Comparison of ENCODE assay signal across 26 mouse cellular contexts in the genomic region with DNA sequence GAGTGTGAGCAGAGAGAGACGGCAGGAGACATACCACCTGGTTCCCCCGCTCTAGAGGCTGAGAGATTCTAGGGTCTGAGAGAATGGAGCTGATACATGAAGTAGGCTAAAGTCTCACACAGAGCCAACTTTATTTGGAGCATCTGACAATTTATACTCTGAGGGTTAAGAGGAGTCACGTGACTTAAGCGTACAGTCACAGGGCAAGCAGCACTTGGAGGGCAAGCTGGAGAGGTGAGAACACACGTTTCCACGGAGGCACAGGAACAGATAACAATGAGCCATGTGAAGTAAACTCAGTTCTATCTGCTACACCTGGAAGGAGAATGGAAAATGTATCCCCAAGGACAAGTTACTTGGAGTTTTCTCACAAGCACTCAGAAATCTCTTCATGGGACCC. TPM values are rescaled to one million over a fixed set of nuclear protein-coding genes. Genes with fewer than 3 reads are reported as not detected.
DNase-seq lines count a peak whose midpoint lies in the region; ATAC-seq and TF ChIP-seq lines count a peak whose summit lies in the region.
"Had no signal": no experiment of that assay in that cellular context is flagged by ENCODE, and none has a peak within 500 bp of the region (broad histone marks: within the 10 kb centered on the region; RNA-seq: fewer than 3 reads in every experiment).

No protein-coding gene starts in this region.

- peaks cover 45% of the 10 kb centered on the region for H3K36me3 ChIP-seq in erythroblast, embryonic 14.5 days (ENCODE audit: control insufficient read depth)
- H3K36me3 ChIP-seq in testis, adult 2 months (ENCODE audit: control insufficient read depth, insufficient read depth, low read length): no peaks in the 10 kb centered on the region
- peaks cover 10% of the 10 kb centered on the region for H3K36me3 ChIP-seq in liver, embryonic 14.5 days (replicated peaks; ENCODE audit: control insufficient read depth, insufficient read depth, low read depth)
- peaks cover 7% of the 10 kb centered on the region; the same call in 1 of the 2 replicates for H3K36me3 ChIP-seq in liver, postnatal 0 days (replicated peaks; ENCODE audit: insufficient read depth, low read length)
- H3K36me3 ChIP-seq: forebrain, embryonic 12.5 days; heart, embryonic 15.5 days had no signal

- peak overlapping the region; percentile 37; the same call in 1 of the 2 replicates for H3K27ac ChIP-seq in testis, adult 2 months (ENCODE audit: control insufficient read depth, insufficient read depth, low read depth, low read length)
- H3K27ac ChIP-seq in liver, embryonic 14.5 days: peak overlapping the region; percentile 99
- H3K27ac ChIP-seq in liver, postnatal 0 days (ENCODE audit: low read depth): peak overlapping the region; percentile 90
- H3K27ac ChIP-seq: forebrain, embryonic 12.5 days; forebrain, embryonic 15.5 days; heart, embryonic 15.5 days; hindbrain, embryonic 10.5 days; hindbrain, embryonic 14.5 days; hindbrain, postnatal 0 days had no signal

- H3K4me3 ChIP-seq in erythroblast, embryonic 14.5 days (replicated peaks): peak overlapping the region; percentile 38
- H3K4me3 ChIP-seq in testis, adult 2 months (ENCODE audit: control insufficient read depth, low read depth, low read length): no peak overlapping the region
- no peak overlapping the region for H3K4me3 ChIP-seq in liver, embryonic 14.5 days (ENCODE audit: insufficient read depth in 1 of 2, low read depth in 2 of 2, low read length in 2 of 2)
- H3K4me3 ChIP-seq in liver, postnatal 0 days (ENCODE audit: low read depth, low read length): no peak overlapping the region
- H3K4me3 ChIP-seq: forebrain, embryonic 12.5 days; forebrain, embryonic 15.5 days; heart, embryonic 12.5 days; heart, embryonic 15.5 days; hindbrain, embryonic 10.5 days had no signal

- WGBS in liver, embryonic 14.5 days (ENCODE audit: insufficient replicate concordance): 60% methylated on average over 6 of the region's 6 CpGs
- 70% methylated on average over 6 of the region's 6 CpGs for WGBS in liver, postnatal 0 days (ENCODE audit: insufficient replicate concordance)

- ATAC-seq in erythroblast, adult 5-6 weeks (replicated peaks; ENCODE audit: low FRiP score, poor library complexity, severe bottlenecking): no peak
- no peak for ATAC-seq in liver, embryonic 14.5 days (ENCODE audit: insufficient read depth)
- ATAC-seq in liver, postnatal 0 days: no peak
- ATAC-seq: forebrain, embryonic 15.5 days; hindbrain, postnatal 0 days; Patski had no signal

- no peaks in the 10 kb centered on the region for H3K27me3 ChIP-seq in erythroblast, embryonic 14.5 days (ENCODE audit: control insufficient read depth)
- no peaks in the 10 kb centered on the region for H3K27me3 ChIP-seq in testis, adult 2 months (ENCODE audit: control insufficient read depth, insufficient read depth, low read length)
- no peaks in the 10 kb centered on the region for H3K27me3 ChIP-seq in liver, embryonic 14.5 days (ENCODE audit: control insufficient read depth, insufficient read depth, low read length)
- no peaks in the 10 kb centered on the region for H3K27me3 ChIP-seq in liver, postnatal 0 days (ENCODE audit: insufficient read depth, low read length)
- H3K27me3 ChIP-seq: forebrain, embryonic 12.5 days; forebrain, embryonic 15.5 days; heart, embryonic 12.5 days; heart, embryonic 15.5 days; Patski had no signal

- no peak for TF ChIP-seq EP300 in liver, embryonic 14.5 days (IDR thresholded peaks at IDR 0.05; ENCODE audit: low read depth)
- no peak for TF ChIP-seq EP300 in liver, postnatal 0 days (IDR thresholded peaks at IDR 0.05; ENCODE audit: low read depth)

- H3K4me1 ChIP-seq in erythroblast, embryonic 14.5 days (ENCODE audit: control insufficient read depth): peaks cover 83% of the 10 kb centered on the region
- peaks cover 4% of the 10 kb centered on the region; the same call in 1 of the 2 replicates for H3K4me1 ChIP-seq in testis, adult 2 months (ENCODE audit: control insufficient read depth, insufficient read depth, low read length)
- H3K4me1 ChIP-seq in liver, embryonic 14.5 days (replicated peaks; ENCODE audit: control insufficient read depth in 2 of 2, insufficient read depth in 2 of 2, low read length in 1 of 2): peaks cover 61 to 62% of the 10 kb centered on the region in 2 experiments
- H3K4me1 ChIP-seq in liver, postnatal 0 days (ENCODE audit: insufficient read depth): peaks cover 53% of the 10 kb centered on the region

- TF ChIP-seq POLR2A in testis, adult 2 months (IDR thresholded peaks at IDR 0.05; ENCODE audit: control insufficient read depth, low read depth, low read length): peak; percentile 30; the same call in 1 of the 2 replicates

- H3K9ac ChIP-seq in liver, embryonic 14.5 days (replicated peaks): peak overlapping the region; percentile 59
- H3K9ac ChIP-seq in liver, postnatal 0 days (replicated peaks): no peak overlapping the region
- H3K9ac ChIP-seq: forebrain, embryonic 12.5 days; forebrain, embryonic 15.5 days; heart, embryonic 12.5 days; heart, embryonic 15.5 days; hindbrain, embryonic 14.5 days had no signal

- no peak for DNase-seq in testis, postnatal 10 days (ENCODE audit: low spot score)
- DNase-seq in liver, embryonic 14.5 days (ENCODE audit: low read depth in 3 of 3, low spot score in 3 of 3): no peak
- DNase-seq in liver, postnatal 0 days: peak; percentile 5
- DNase-seq in layer of hippocampus, postnatal 25 days (ENCODE audit: extremely low spot score in 1 of 2, low spot score in 1 of 2): no peak
- DNase-seq in left cerebral cortex, adult 9 months (ENCODE audit: low spot score in 2 of 2): no peak
- DNase-seq: adrenal gland, postnatal 10 days; adrenal gland, postnatal 36 days; cerebellum, adult 11 months; cerebellum, adult 2 months; cerebellum, adult 9-11 months; cerebellum, postnatal 25 days; gastrocnemius, postnatal 10 days; gastrocnemius, postnatal 36 days; heart, postnatal 10 days; heart, postnatal 36 days had no signal

- no peak for TF ChIP-seq CTCF in testis, adult 2 months (IDR thresholded peaks at IDR 0.05; ENCODE audit: control insufficient read depth, insufficient read depth, insufficient replicate concordance, low read depth, low read length)
- no peak for TF ChIP-seq CTCF in liver, embryonic 14.5 days (IDR thresholded peaks at IDR 0.05; ENCODE audit: low read depth)
- TF ChIP-seq CTCF in liver, postnatal 0 days (IDR thresholded peaks at IDR 0.05; ENCODE audit: low read depth): no peak

- peaks cover 3% of the 10 kb centered on the region for H3K9me3 ChIP-seq in erythroblast, embryonic 14.5 days (ENCODE audit: control insufficient read depth, low read length)
- H3K9me3 ChIP-seq in liver, embryonic 14.5 days (ENCODE audit: control insufficient read depth, low read length): no peaks in the 10 kb centered on the region
- no peaks in the 10 kb centered on the region for H3K9me3 ChIP-seq in liver, postnatal 0 days (ENCODE audit: low read length)
- H3K9me3 ChIP-seq: forebrain, embryonic 12.5 days; forebrain, embryonic 15.5 days; heart, embryonic 12.5 days; heart, embryonic 15.5 days; hindbrain, embryonic 10.5 days had no signal

- peak overlapping the region; percentile 59 for H3K4me2 ChIP-seq in liver, embryonic 14.5 days (ENCODE audit: low read depth)
- H3K4me2 ChIP-seq in liver, postnatal 0 days (ENCODE audit: low read depth, low read length): no peak overlapping the region
- H3K4me2 ChIP-seq: forebrain, embryonic 12.5 days; forebrain, embryonic 15.5 days; heart, embryonic 12.5 days; heart, embryonic 15.5 days; hindbrain, embryonic 14.5 days had no signal

RNA-seq across cellular contexts. Expression of gene Agfg1, which starts 1.7 kb away (rescaled TPM):
- 5.0 and 5.5 TPM in 2 replicates for polyA plus RNA-seq in erythroblast, embryonic 14.5 days (2012)
- 19.9 and 20.0 TPM in 2 replicates for total RNA-seq in erythroblast, adult 5-6 weeks (2015; ENCODE audit: low replicate concordance)
- 13.4 and 20.8 TPM in 2 replicates for total RNA-seq in erythroblast, adult 5-6 weeks (2017; ENCODE audit: low replicate concordance)
- 145 and 150 TPM in 2 replicates for polyA plus RNA-seq in testis, adult 2 months (2012; rRNA removed)
- polyA plus RNA-seq in liver, embryonic 14.5 days (2012; rRNA removed): 43.8 and 47.8 TPM in 2 replicates
- polyA plus RNA-seq in liver, embryonic 14.5 days (2014; fragmentation: Nextera tagmentation; extraction: Ambion mirVana): 59.4 and 65.3 TPM in 2 replicates
- 12.2 and 14.2 TPM in 2 replicates for polyA plus RNA-seq in liver, postnatal 0 days (2015; fragmentation: Nextera tagmentation; extraction: Ambion mirVana)
- 10 to 100 TPM; 75.6 to 80.8 TPM for total RNA-seq in layer of hippocampus, postnatal 25 days (2021)

Comparison
In these comparisons a context has a peak if more than half of its experiments do, and no peak if none do; other contexts are left out.
1. H3K27ac ChIP-seq: peak in every context shown above with its lines; median percentile 99 in liver, embryonic 14.5 days; 90 in liver, postnatal 0 days; 37 in testis, adult 2 months.